Mouse (Mus musculus): ENCODE results near the gene Erp44.

- TF ChIP-seq CTCF (conservative IDR thresholded peaks at IDR 0.05 in 1 of 2, IDR thresholded peaks at IDR 0.05 in 1 of 2; ENCODE audit: low read depth in 2 of 2, low read length in 2 of 2) (no peak), POLR2A (IDR thresholded peaks at IDR 0.05; ENCODE audit: low read depth, low read length) (no peak), MXI1 (IDR thresholded peaks at IDR 0.05; ENCODE audit: low read depth, low read length) (no peak), KAT2A (IDR thresholded peaks at IDR 0.05; ENCODE audit: insufficient replicate concordance, low read length) (no peak), SMC3 (IDR thresholded peaks at IDR 0.05; ENCODE audit: low read depth, low read length) (no peak), CHD2 (IDR thresholded peaks at IDR 0.05; ENCODE audit: low read length) (no peak)
Observed at GRCm38 (mm10) chr4:48287086-48287757, 7.9 kb upstream of the Erp44 start.

Data from CH12.LX (cell line).